Mouse (Mus musculus) liver, adult 2 months (tissue): ENCODE results near the gene Arid2. TPM values are rescaled to one million over a fixed set of nuclear protein-coding genes. Genes with fewer than 3 reads are reported as not detected.
A peak's percentile ranks its signal among the peaks of the same experiment; 100 is the strongest.

Source experiments
- DNase-seq: peaks from one replicate; pipeline ENCODE4 v3.0.0-alpha.2; 2011; ENCODE audit warnings: low read depth, low spot score; ENCODE audit errors: extremely low read depth
- H3K27ac ChIP-seq: fragments of 200-500 bp; replicated peaks from 2 replicates; pipeline ENCODE4 v1.5.1; 2012; ENCODE audit warnings: low read depth, mild to moderate bottlenecking, control low read depth, inconsistent platforms, low read length; ENCODE audit not compliant: insufficient read depth
- H3K27me3 ChIP-seq: fragments of 200-500 bp; 2 replicates; pipeline ENCODE4 v1.6.1; 2012; ENCODE audit warnings: mild to moderate bottlenecking, moderate library complexity, low read length, inconsistent platforms; ENCODE audit not compliant: control insufficient read depth, insufficient read depth
- H3K36me3 ChIP-seq: fragments of 200-500 bp; 2 replicates; pipeline ENCODE4 v1.6.1; 2012; ENCODE audit warnings: low read length, inconsistent platforms; ENCODE audit not compliant: control insufficient read depth, insufficient read depth
- H3K4me1 ChIP-seq: fragments of 200-500 bp; 2 replicates; pipeline ENCODE4 v1.6.1; 2011; ENCODE audit warnings: low read length; ENCODE audit not compliant: control insufficient read depth, insufficient read depth
- H3K4me3 ChIP-seq: fragments of 200-500 bp; 2 replicates; pipeline ENCODE4 v1.5.1; 2011; ENCODE audit warnings: low read depth, mild to moderate bottlenecking, control low read depth, low read length, moderate library complexity; ENCODE audit not compliant: insufficient read depth
- H3K79me2 ChIP-seq: fragments of 200-500 bp; 2 replicates; pipeline ENCODE4 v1.6.1; 2012; ENCODE audit warnings: inconsistent platforms, mild to moderate bottlenecking, low read length, moderate library complexity; ENCODE audit not compliant: control insufficient read depth, insufficient read depth
- H3K9ac ChIP-seq: fragments of 200-500 bp; 2 replicates; pipeline ENCODE4 v1.6.1; 2012; ENCODE audit warnings: low read depth, mild to moderate bottlenecking, control low read depth, inconsistent platforms, low read length
- CTCF ChIP-seq: fragments of 200-500 bp; IDR thresholded peaks from 2 replicates; pipeline ENCODE4 v1.5.1; 2011; ENCODE audit warnings: low read depth, low read length, control low read depth
- POLR2A ChIP-seq: fragments of 200-500 bp; IDR thresholded peaks from 2 replicates; pipeline ENCODE4 v1.6.1; 2011; ENCODE audit warnings: low read length, control low read depth; ENCODE audit not compliant: insufficient read depth; ENCODE audit errors: extremely low read depth
- WGBS: fragments of 180-500 bp; shearing (Covaris S2); methylation state at CpG from one replicate; pipeline ENCODE4 v1.1.7; 2018; 5-methylcytosine and 5-hydroxymethylcytosine counted together
- polyA plus RNA-seq: library from polyadenylated mRNA; depleted of rRNA; stranded (reverse); fragments of >200 nt; gene quantifications from 2 replicates; pipeline ENCODE4 v1.2.3, GENCODE M21; 2012
- total RNA-seq: library from RNA; depleted of rRNA; stranded (reverse); fragments of >200 nt; gene quantifications from 2 replicates; pipeline ENCODE4 v1.2.3, GENCODE M21; 2014

The Arid2 gene
- total and polyA plus RNA-seq, 2 experiments, result 4.8 to 10.4 TPM

- peak; percentile 81 for DNase-seq
- H3K4me1 ChIP-seq, result peaks cover 13% of the 10 kb centered on the region
- 58% methylated on average over 11 of the region's 11 CpGs for WGBS
- peaks cover 41% of the 10 kb centered on the region for H3K36me3 ChIP-seq
- no peak overlapping the region for H3K4me3 ChIP-seq
- H3K79me2 ChIP-seq, result no peaks in the 10 kb centered on the region; the same call in 1 of the 2 replicates
- no peak overlapping the region for H3K27ac ChIP-seq
- H3K9ac ChIP-seq, result no peak overlapping the region
- no peaks in the 10 kb centered on the region for H3K27me3 ChIP-seq
- no peak for TF ChIP-seq POLR2A
These were observed 79.1 kb downstream of the Arid2 start for GRCm38 (mm10) chr15:96366176-96366963.

- H3K4me3 ChIP-seq, result peak overlapping the region; percentile 61; the same call in 1 of the 2 replicates
- H3K36me3 ChIP-seq, result peaks cover 19% of the 10 kb centered on the region
- WGBS, result 40% methylated on average over 18 of the region's 18 CpGs
- no peaks in the 10 kb centered on the region for H3K27me3 ChIP-seq
- H3K4me1 ChIP-seq, result peaks cover 15% of the 10 kb centered on the region
- DNase-seq, result peak; percentile 99
- TF ChIP-seq POLR2A (no peak), CTCF (no peak)
- 0 out of 2 replicates have a peak overlapping the region, but pooled peaks have one; percentile 56 for H3K9ac ChIP-seq
- no peaks in the 10 kb centered on the region; the same call in 1 of the 2 replicates for H3K79me2 ChIP-seq
- H3K27ac ChIP-seq, result peak overlapping the region; percentile 76
These were observed 84.0 kb downstream of the Arid2 start for GRCm38 (mm10) chr15:96371311-96371710.

GRCm38 (mm10) chr15:96372628-96373027 lies 85.3 kb downstream of the Arid2 start:
- Histone ChIP-seq H3K27me3 (no peaks in the 10 kb centered on the region), H3K9ac (no peak overlapping the region), H3K4me1 (peaks cover 12% of the 10 kb centered on the region), H3K27ac (no peak overlapping the region; the same call in 1 of the 2 replicates), H3K36me3 (peaks cover 13% of the 10 kb centered on the region), H3K4me3 (no peak overlapping the region), H3K79me2 (no peaks in the 10 kb centered on the region; the same call in 1 of the 2 replicates)
- TF ChIP-seq POLR2A (no peak), CTCF (no peak)
- WGBS, result 41% methylated on average over 6 of the region's 6 CpGs
- DNase-seq, result peak; percentile 91

GRCm38 (mm10) chr15:96373161-96373560 lies 85.8 kb downstream of the Arid2 start:
- Histone ChIP-seq H3K4me1 (peaks cover 12% of the 10 kb centered on the region), H3K4me3 (no peak overlapping the region), H3K36me3 (peaks cover 14% of the 10 kb centered on the region), H3K79me2 (no peaks in the 10 kb centered on the region), H3K27ac (no peak overlapping the region), H3K27me3 (no peaks in the 10 kb centered on the region), H3K9ac (no peak overlapping the region)
- 51% methylated on average over 5 of the region's 5 CpGs for WGBS
- TF ChIP-seq POLR2A (no peak), CTCF (peak; percentile 72)
- peak; percentile 60 for DNase-seq

GRCm38 (mm10) chr15:96376214-96376613 lies 88.9 kb downstream of the Arid2 start:
- H3K27ac ChIP-seq, result no peak overlapping the region
- DNase-seq, result no peak
- no peaks in the 10 kb centered on the region for H3K79me2 ChIP-seq
- peaks cover 1% of the 10 kb centered on the region; the same call in 1 of the 2 replicates for H3K36me3 ChIP-seq
- H3K4me1 ChIP-seq, result peaks cover 7% of the 10 kb centered on the region
- WGBS, result 58% methylated on average over 2 of the region's 2 CpGs
- TF ChIP-seq POLR2A (no peak), CTCF (no peak)
- no peaks in the 10 kb centered on the region for H3K27me3 ChIP-seq
- H3K9ac ChIP-seq, result no peak overlapping the region
- H3K4me3 ChIP-seq, result no peak overlapping the region

- H3K27me3 ChIP-seq, result no peaks in the 10 kb centered on the region
- H3K79me2 ChIP-seq, result no peaks in the 10 kb centered on the region
- peak; percentile 57 for DNase-seq
- no peak overlapping the region for H3K4me3 ChIP-seq
- TF ChIP-seq CTCF, result no peak
- no peak for TF ChIP-seq POLR2A
- WGBS, result 53% methylated on average over 5 of the region's 5 CpGs
- peaks cover 6% of the 10 kb centered on the region for H3K4me1 ChIP-seq
- H3K27ac ChIP-seq, result no peak overlapping the region
- H3K9ac ChIP-seq, result no peak overlapping the region
- peaks cover 1% of the 10 kb centered on the region; the same call in 1 of the 2 replicates for H3K36me3 ChIP-seq
These were observed 89.9 kb downstream of the Arid2 start for GRCm38 (mm10) chr15:96377263-96377662.
